Mouse (Mus musculus) left cerebral cortex, postnatal 25 days (tissue): ENCODE data around the gene Tas2r121. TPM values are rescaled to one million over a fixed set of nuclear protein-coding genes. Genes with fewer than 3 reads are reported as not detected.
A peak's percentile ranks its signal among the peaks of the same experiment; 100 is the strongest.
"Not testable (repeated sequence)": the region's sequence is repeated elsewhere in the genome, so short reads cannot be mapped to it uniquely, and the experiment has no call there.

Experiments used
- DNase-seq, 2 experiments: peaks; one replicate each; pipeline ENCODE4 v3.0.0; 2022; ENCODE audit warnings: low spot score in 2 of 2, mixed read lengths in 1 of 2
- intact Hi-C: fragments of 180-260 bp; cut with DNase I; formaldehyde crosslinking; loops from one replicate; pipeline ENCODE4 v1.15.1; 2025
- total RNA-seq, 2 experiments: library from RNA; stranded (reverse); gene quantifications; 2 replicates each; pipeline ENCODE4 v1.2.3; 2021

Tas2r121 gene
- total RNA-seq, result not detected

DNA sequence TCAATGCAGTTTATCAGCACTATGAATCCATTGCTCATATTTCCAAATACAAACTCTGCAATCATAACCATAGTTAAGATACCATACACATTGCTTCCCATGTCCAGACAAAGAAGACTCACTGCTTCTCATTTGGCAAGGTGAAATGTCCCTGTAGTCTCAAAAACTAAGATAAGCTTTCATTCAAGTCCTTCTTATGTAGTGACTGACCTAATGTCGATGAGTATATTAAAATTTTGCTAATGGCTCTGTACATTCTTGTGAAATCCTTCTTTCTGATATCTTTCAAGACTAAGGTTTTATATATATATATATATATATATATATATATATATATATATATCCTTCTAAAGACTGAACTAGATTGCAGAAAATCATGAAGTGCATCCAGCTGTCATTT is at the start of gene Tas2r121:
TSS of gene Tas2r121 (minus strand) at position 101 of the 400 bp plus-strand sequence.
- intact Hi-C loops, result no loop called here
- no peak for DNase-seq

DNA sequence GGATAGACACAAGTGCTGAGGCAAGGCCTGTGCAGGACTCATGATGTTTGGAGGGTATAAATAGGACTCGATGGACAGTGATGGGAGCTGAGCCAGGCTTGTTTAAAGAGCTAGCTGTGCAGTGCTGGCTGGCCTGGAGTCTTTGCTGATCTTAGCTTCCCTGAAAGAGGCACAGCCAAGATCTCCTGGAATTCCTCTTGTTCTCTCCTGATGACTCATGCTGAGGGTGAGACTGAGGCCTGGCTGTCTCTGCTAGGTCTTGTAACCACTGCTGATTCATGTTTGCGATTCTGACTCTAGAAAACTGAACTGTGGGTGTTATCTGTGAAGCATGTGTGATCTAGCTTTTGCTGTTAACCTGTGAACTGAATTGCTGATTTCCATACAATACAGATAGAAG is 49.4 kb upstream of the Tas2r121 start:
- intact Hi-C loops, result no loop called here
- DNase-seq, result peak in 1 of 2 experiments; percentile 5

DNA sequence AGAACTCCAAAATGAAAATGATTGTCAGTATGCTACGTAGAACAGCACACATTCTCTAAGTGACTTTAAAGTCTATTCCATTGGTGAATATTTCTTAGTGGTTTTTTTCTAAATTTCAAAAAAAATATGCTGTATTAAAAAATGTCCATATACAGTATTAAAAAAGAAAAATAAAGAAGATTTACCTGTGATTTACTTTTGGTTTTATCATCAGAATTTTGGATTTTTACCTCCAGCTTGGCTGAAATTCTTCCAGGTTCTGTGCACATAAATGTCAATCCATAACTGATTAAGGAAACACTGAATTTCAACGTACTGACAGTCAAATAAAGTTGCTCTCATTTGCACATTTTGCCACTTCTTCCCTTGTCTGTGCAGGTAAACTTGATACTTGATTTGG is 37.1 kb upstream of the Tas2r121 start, which contains the start of gene Tas2r115:
TSS of gene Tas2r115 (minus strand) at position 101 of the 400 bp plus-strand sequence.
- intact Hi-C loops, result no loop called here
- no peak for DNase-seq

DNA sequence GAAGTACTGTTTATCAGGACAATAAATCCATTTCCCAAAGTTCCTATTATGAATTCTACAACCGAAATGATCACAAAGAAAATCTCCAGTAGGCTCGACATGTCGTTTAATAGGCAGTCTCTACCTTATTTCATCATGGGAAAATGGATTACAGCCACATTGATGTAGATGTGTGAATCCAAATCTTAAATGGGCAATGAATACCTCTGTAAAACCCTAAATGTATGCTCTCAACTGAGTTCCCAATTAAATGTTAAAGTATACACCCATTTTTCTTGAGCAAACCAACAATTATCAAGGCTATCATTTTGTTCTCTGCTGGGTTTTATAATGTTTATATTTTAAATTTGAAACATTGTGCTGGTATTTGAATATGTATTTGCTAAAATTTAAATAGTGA is 11.0 kb upstream of the Tas2r121 start, which contains the start of gene Tas2r122:
TSS of gene Tas2r122 (minus strand) at position 101 of the 400 bp plus-strand sequence.
- intact Hi-C loops, result no loop called here
- no peak for DNase-seq

DNA sequence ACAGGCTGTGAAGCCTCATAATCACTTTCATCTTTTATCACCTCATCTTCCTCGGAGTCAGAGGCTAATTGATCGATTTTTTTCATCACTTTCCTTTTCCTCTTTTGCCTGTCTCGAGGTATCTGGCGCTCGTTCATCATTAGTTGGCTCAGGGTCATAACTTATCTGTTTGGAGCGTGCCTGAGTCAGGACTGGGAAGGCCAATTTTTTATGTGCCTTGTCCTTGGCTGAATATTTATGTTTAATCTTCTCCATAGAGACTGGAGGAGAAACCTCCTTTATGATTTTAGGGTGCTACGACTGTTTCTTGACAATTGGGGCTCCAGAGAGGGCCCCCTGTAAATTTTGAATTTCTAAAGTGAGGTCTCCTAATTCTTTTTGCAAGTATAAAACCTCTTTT is 9.2 kb downstream of the Tas2r121 start:
- intact Hi-C loops, DNase-seq: not testable (repeated sequence)

DNA sequence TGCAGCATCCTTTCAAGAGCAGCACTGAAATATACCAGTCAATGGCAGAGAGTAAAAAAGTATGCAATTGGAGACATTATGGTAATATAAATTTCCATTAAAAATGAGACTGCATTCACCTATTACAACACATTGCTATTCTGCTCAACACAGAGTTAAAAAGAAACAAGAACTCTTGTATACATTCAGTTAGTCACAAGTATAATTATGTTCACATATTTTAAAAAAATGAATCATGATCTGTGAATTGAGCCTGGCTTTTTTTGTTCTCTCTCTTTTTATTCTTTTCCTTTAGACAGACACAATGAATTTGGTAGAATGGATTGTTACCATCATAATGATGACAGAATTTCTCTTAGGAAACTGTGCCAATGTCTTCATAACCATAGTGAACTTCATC is 44.2 kb downstream of the Tas2r121 start, which contains the start of gene Tas2r120:
TSS of gene Tas2r120 (plus strand) at position 301 of the 400 bp plus-strand sequence.
- DNase-seq, result no peak
- intact Hi-C loops, result no loop called here

DNA sequence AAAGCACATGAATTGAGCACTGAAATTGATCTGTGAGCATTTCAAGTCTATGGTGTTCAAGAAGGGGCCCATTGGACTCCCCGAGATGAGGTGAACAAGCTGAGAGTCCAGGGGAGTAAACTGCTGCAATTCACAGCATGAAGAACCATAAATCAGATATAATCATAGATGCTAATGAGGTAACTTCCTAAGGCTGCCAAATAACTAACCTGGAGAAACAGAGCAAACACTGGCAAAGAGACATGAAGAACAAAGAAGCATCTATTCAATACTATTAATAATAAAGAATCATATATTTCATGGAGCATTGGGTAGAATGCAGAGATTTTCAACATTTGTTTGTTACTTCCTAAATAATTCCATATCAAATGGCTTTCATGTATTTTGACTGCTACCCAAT is 49.4 kb downstream of the Tas2r121 start, which contains the start of gene A630073D07Rik:
TSS of gene A630073D07Rik (minus strand) at position 101 of the 400 bp plus-strand sequence.
- no peak for DNase-seq
- intact Hi-C loops, result no loop called here

Other genes with a start within 250 kb of the Tas2r121 start
- gene Prh1, start 131.2 kb downstream of the Tas2r121 start, total RNA-seq, result not detected
- gene Prp2, start 105.1 kb downstream of the Tas2r121 start, total RNA-seq, result not detected
- gene A630073D07Rik, start 49.5 kb downstream of the Tas2r121 start, total RNA-seq, result not detected
- not detected for gene Tas2r120, start 44.1 kb downstream of the Tas2r121 start, total RNA-seq
- gene Tas2r122, start 10.9 kb upstream of the Tas2r121 start, total RNA-seq, result not detected
- not detected for gene Tas2r115, start 37.0 kb upstream of the Tas2r121 start, total RNA-seq
- gene Tas2r124, start 53.7 kb upstream of the Tas2r121 start, total RNA-seq, result not detected
- not detected for gene Tas2r102, start 61.1 kb upstream of the Tas2r121 start, total RNA-seq
- not detected for gene Tas2r136, start 77.2 kb upstream of the Tas2r121 start, total RNA-seq
- gene Tas2r117, start 101.8 kb upstream of the Tas2r121 start, total RNA-seq, result not detected
- gene Tas2r123, start 146.1 kb upstream of the Tas2r121 start, total RNA-seq, result not detected
- gene Tas2r116, start 154.4 kb upstream of the Tas2r121 start, total RNA-seq, result not detected
- gene Tas2r110, start 167.0 kb upstream of the Tas2r121 start, total RNA-seq, result not detected
- not detected for gene Tas2r113, start 192.0 kb upstream of the Tas2r121 start, total RNA-seq
- not detected for gene Tas2r125, start 208.6 kb upstream of the Tas2r121 start, total RNA-seq